Mouse (Mus musculus): ENCODE results near the gene Cct4. TPM values are rescaled to one million over a fixed set of nuclear protein-coding genes. Genes with fewer than 3 reads are reported as not detected.

Gene Cct4
- total and polyA plus RNA-seq, 3 experiments = 387 to 567 (median 552) TPM

DNA sequence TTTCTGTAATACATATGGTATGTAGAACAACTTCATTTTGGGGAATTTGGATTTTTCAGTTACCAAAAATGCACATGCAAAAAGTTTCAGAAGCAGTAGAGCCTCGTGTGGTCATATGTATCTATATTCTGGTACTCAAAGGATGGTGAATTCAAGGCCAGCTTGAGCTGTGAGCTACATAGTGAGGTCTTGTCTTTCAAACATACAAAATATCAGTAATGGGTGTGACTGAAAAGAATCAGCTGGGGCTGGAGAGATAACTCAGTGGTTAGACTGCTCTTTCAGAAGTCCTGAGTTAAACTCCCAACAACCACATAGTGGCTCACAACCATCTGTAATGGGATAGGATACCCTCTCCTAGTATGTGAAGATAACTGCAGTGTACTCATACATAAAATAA is 8.0 kb downstream of the Cct4 start:
- DNase-seq (ENCODE audit: low read depth, low spot score) = peak; percentile 70
- Histone ChIP-seq H3K9me3 (replicated peaks; ENCODE audit: insufficient read depth, low read length) (no peaks in the 10 kb centered on the region), H3K27me3 (ENCODE audit: control insufficient read depth in 1 of 2, insufficient read depth in 2 of 2, low read length in 2 of 2) (no peaks in the 10 kb centered on the region), H3K27ac (ENCODE audit: control insufficient read depth, low read depth, low read length) (no peak overlapping the region), H3K36me3 (ENCODE audit: control insufficient read depth in 1 of 2, insufficient read depth in 2 of 2, low read length in 2 of 2) (peaks cover 45 to 86% of the 10 kb centered on the region in 2 experiments), H3K9ac (ENCODE audit: control insufficient read depth, low read depth, low read length, poor library complexity, severe bottlenecking) (no peak overlapping the region), H3K79me2 (ENCODE audit: control insufficient read depth, insufficient read depth, low read length, poor library complexity) (peaks cover 21% of the 10 kb centered on the region), H3K4me3 (ENCODE audit: control insufficient read depth in 1 of 2, insufficient read depth in 1 of 2, low read depth in 2 of 2, low read length in 2 of 2) (no peak overlapping the region), H3K4me1 (ENCODE audit: control insufficient read depth in 1 of 2, insufficient read depth in 2 of 2, low read length in 2 of 2) (peaks cover 10% of the 10 kb centered on the region in 2 experiments; a peak in 2 of 4 replicates)
- TF ChIP-seq RCOR1 (IDR thresholded peaks at IDR 0.05; ENCODE audit: low read depth, low read length) = peak; percentile 54; the same call in 1 of the 2 replicates
- TF ChIP-seq TAL1 (IDR thresholded peaks at IDR 0.05; ENCODE audit: low read length) = peak; percentile 20
- TF ChIP-seq MAX (IDR thresholded peaks at IDR 0.05; ENCODE audit: low read length) = no peak
- peak; percentile 40; the same call in 1 of the 2 replicates for TF ChIP-seq MXI1 (IDR thresholded peaks at IDR 0.05; ENCODE audit: low read depth, low read length)
- TF ChIP-seq EP300 (IDR thresholded peaks at IDR 0.05; ENCODE audit: low read depth in 1 of 2, low read length in 2 of 2) = peak; percentile 41 to 55; a peak in 2 of 4 replicates
- TF ChIP-seq GATA1 (IDR thresholded peaks at IDR 0.05; ENCODE audit: low read depth, low read length) = peak; percentile 89
- TF ChIP-seq SIN3A (IDR thresholded peaks at IDR 0.05; ENCODE audit: low read length) = peak; percentile 95
- no peak for TF ChIP-seq MEF2A (IDR thresholded peaks at IDR 0.05; ENCODE audit: extremely low read depth, insufficient replicate concordance, low read depth, low read length, poor library complexity, severe bottlenecking)
- peak; percentile 95 for TF ChIP-seq ETS1 (IDR thresholded peaks at IDR 0.05; ENCODE audit: low read depth, low read length)

DNA sequence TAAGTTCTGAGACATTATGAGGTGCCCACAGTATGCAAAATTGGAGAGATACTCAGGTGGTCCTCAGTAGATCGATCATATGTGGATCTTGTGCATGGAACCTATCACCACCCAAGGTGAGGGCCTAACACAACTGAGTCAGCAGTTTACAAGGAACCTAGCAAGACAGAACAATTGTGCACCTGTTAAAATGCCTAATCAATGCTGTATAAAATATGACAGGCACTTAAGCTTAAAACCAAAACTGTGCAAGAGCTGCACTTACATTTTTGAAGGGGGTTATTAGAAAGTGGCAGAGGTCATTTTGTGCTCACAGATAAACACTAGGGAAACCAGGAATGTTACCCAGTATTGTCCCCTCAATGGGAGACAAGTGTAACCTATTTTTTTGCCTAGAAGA is 15.0 kb downstream of the Cct4 start:
- DNase-seq (ENCODE audit: low read depth, low spot score) = no peak

DNA sequence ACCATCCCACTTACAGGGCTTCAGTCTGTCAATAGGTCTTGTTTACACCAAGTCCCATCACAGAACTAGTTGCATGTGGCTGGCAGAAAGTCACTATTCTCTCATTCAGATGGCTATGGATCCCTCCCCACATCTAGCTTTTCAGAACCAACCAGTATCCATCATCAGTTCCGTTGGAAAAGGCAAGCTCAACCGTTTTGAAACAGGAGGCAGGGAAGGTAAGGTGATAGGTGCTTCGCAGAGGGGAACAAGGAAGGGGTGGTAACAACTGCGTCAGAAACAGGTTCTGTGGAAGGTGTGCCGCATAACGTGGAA is 16.8 kb downstream of the Cct4 start:
- peaks cover 0 to 3% of the 10 kb centered on the region in 2 experiments; a peak in 1 of 4 replicates for H3K4me1 ChIP-seq (ENCODE audit: control insufficient read depth in 1 of 2, insufficient read depth in 2 of 2, low read length in 2 of 2)
- H3K9me3 ChIP-seq (replicated peaks; ENCODE audit: insufficient read depth, low read length) = no peaks in the 10 kb centered on the region
- H3K4me3 ChIP-seq (ENCODE audit: control insufficient read depth in 1 of 2, insufficient read depth in 1 of 2, low read depth in 2 of 2, low read length in 2 of 2) = peak overlapping the region; percentile 72
- H3K79me2 ChIP-seq (ENCODE audit: control insufficient read depth, insufficient read depth, low read length, poor library complexity) = no peaks in the 10 kb centered on the region; the same call in 1 of the 2 replicates
- no peak for TF ChIP-seq MYC (IDR thresholded peaks at IDR 0.05; ENCODE audit: low read depth, low read length)
- no peak for TF ChIP-seq USF1 (IDR thresholded peaks at IDR 0.05; ENCODE audit: low read depth, low read length)
- DNase-seq (ENCODE audit: low read depth, low spot score) = no peak
- H3K27me3 ChIP-seq (ENCODE audit: control insufficient read depth in 1 of 2, insufficient read depth in 2 of 2, low read length in 2 of 2) = no peaks in the 10 kb centered on the region
- peak overlapping the region; percentile 54 for H3K27ac ChIP-seq (ENCODE audit: control insufficient read depth, low read depth, low read length)
- H3K36me3 ChIP-seq (ENCODE audit: control insufficient read depth in 1 of 2, insufficient read depth in 2 of 2, low read length in 2 of 2) = peaks cover 4 to 25% of the 10 kb centered on the region in 2 experiments; a peak in 3 of 4 replicates
- peak overlapping the region; percentile 58 for H3K9ac ChIP-seq (ENCODE audit: control insufficient read depth, low read depth, low read length, poor library complexity, severe bottlenecking)

More for the DNA sequence above, 15.0 kb downstream of the Cct4 start:
- H3K4me3 ChIP-seq (ENCODE audit: control insufficient read depth in 1 of 2, insufficient read depth in 1 of 2, low read depth in 2 of 2, low read length in 2 of 2) = no peak overlapping the region
- no peak overlapping the region for H3K27ac ChIP-seq (ENCODE audit: control insufficient read depth, low read depth, low read length)
- H3K9me3 ChIP-seq (replicated peaks; ENCODE audit: insufficient read depth, low read length) = no peaks in the 10 kb centered on the region
- no peaks in the 10 kb centered on the region for H3K27me3 ChIP-seq (ENCODE audit: control insufficient read depth in 1 of 2, insufficient read depth in 2 of 2, low read length in 2 of 2)
- TF ChIP-seq MAFK (IDR thresholded peaks at IDR 0.05; ENCODE audit: borderline replicate concordance, low read depth, low read length) (0 out of 2 replicates have a peak, but pooled peaks have one; percentile 62), ZMIZ1 (IDR thresholded peaks at IDR 0.05; ENCODE audit: low read depth, low read length) (0 out of 2 replicates have a peak, but pooled peaks have one; percentile 43), POLR2A (IDR thresholded peaks at IDR 0.05; ENCODE audit: control insufficient read depth in 1 of 2, insufficient read depth in 1 of 2, low read depth in 1 of 2, low read length in 2 of 2, poor library complexity in 1 of 2) (peak in 1 of 2 experiments; percentile 23; a peak in 2 of 4 replicates), TAL1 (IDR thresholded peaks at IDR 0.05; ENCODE audit: low read length) (no peak)
- H3K9ac ChIP-seq (ENCODE audit: control insufficient read depth, low read depth, low read length, poor library complexity, severe bottlenecking) = no peak overlapping the region
- H3K4me1 ChIP-seq (ENCODE audit: control insufficient read depth in 1 of 2, insufficient read depth in 2 of 2, low read length in 2 of 2) = peaks cover 0 to 3% of the 10 kb centered on the region in 2 experiments; a peak in 1 of 4 replicates
- H3K36me3 ChIP-seq (ENCODE audit: control insufficient read depth in 1 of 2, insufficient read depth in 2 of 2, low read length in 2 of 2) = peaks cover 4 to 42% of the 10 kb centered on the region in 2 experiments; a peak in 3 of 4 replicates
- peaks cover under 1% of the 10 kb centered on the region; the same call in 1 of the 2 replicates for H3K79me2 ChIP-seq (ENCODE audit: control insufficient read depth, insufficient read depth, low read length, poor library complexity)

Data from MEL (cell line).